Mouse (Mus musculus): ENCODE results near the gene Plcxd3.

DNA sequence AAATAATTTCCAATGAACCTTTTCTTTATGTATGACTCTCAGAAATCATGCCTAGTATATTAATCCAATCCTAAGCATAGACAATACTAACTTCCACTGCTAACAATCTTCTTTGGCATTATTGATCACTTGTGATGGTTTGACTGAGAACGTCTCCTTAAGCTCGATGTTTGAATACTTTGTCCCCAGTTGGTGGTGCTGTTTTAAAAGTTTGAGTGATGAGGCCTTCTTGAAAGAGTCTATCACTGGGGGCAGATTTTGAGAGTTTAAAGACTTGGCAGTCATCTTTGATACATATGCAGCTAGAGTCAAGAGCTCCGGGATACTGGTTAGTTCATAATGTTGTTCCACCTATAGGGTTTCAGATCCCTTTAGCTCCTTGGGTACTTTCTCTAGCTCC is 120.9 kb downstream of the Plcxd3 start:
- TF ChIP-seq CTCF (IDR thresholded peaks at IDR 0.05; ENCODE audit: extremely low read depth, insufficient read depth, insufficient read length, insufficient replicate concordance): no peak
- no peak for TF ChIP-seq POLR2A (IDR thresholded peaks at IDR 0.05; ENCODE audit: low read depth, low read length)

All from spleen, adult 2 months (tissue).